Mouse (Mus musculus) NIH3T3 (cell line): Measurements from ENCODE around the gene Ppp1r2.
A peak's percentile ranks its signal among the peaks of the same experiment; 100 is the strongest.
"Not testable (repeated sequence)": the region's sequence is repeated elsewhere in the genome, so short reads cannot be mapped to it uniquely, and the experiment has no call there.

Experiments used
- DNase-seq: peaks from one replicate; pipeline ENCODE4 v3.0.0-alpha.2; 2012; ENCODE audit warnings: low read depth

Ppp1r2 gene

DNA sequence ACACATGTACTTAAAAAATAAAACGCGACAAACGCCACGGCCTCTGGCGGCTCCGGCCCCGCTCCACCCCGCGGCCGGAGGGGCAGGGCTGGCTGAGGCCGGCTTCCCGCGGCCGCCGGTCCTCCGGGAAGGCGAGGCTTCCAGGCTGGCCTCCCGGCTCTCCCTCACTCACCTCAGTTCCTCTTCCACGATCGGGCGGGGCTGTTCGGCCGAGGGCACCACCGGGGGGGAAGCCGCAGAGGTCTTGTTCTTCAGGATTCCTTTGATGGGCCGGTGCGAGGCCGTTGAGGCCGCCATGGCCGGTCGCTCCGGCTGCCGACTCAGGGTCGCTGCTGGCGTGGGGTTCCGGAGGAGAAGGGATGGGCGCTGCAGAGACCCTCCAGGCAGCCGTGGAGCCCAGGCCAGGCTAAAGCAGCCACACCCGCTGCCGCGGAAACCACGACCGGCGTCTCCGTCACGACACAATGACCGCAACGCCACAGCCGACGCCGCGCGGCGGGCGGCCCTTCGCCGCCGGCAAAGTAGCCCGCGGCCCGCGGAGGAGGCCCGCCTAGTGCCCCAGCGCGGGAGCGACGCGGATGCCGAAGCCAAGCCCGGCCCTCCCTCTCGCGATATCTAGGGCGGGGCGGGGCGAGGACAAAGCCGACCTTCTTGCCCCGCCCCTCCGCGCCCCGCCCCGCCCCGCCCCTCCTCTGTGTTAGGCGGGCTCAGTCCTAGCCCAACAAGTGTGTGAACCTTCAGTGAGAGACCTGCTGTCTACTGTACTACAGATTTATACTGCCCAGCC lies at the start of gene Ppp1r2:
Ppp1r2 (minus strand) TSS at position 604 of the 787 bp plus-strand sequence.
- peak; percentile 96 for DNase-seq

GRCm38 (mm10) chr16:31321501-31321900 lies 46.4 kb upstream of the Ppp1r2 start:
- DNase-seq: no peak

- DNase-seq: no peak
These were observed 45.9 kb upstream of the Ppp1r2 start for GRCm38 (mm10) chr16:31320954-31321353.

DNA sequence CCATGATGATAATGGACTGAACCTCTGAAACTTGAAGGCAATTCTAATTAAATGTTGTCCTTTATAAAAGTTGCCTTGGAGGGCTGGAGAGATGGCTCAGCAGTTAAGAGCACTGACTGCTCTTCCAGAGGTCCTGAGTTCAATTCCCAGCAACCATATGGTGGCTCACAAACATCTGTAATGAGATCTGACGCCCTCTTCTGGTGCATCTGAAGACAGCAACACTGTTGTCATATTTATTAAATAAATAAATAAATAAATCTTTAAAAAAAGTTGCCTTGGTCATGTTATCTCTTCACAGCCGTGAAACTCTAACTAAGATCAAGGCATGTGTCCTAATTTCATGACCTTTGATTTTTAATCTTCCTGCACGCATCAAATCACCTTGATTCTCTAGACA lies 44.6 kb upstream of the Ppp1r2 start:
- DNase-seq: not testable (repeated sequence)

- DNase-seq: no peak
These were observed 44.2 kb upstream of the Ppp1r2 start for GRCm38 (mm10) chr16:31319316-31319715.

DNA sequence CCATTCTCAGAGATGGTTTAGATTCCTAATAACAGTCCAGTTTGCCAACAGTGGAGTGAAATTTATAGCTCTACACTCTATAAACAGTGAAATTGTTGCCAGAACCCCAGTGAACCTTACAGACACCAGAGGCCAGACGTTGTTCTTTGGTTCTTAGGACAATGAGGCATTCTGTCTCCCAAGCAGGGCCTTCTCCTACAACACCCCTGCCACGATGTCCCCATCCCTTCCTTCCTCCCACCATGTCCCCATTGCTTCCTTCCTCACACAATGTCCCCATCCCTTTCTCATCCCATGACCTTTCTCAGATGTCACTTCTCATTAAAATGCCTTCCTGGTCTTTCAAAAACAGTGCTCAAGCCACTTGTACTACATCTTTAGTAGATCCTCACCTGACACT lies 43.3 kb upstream of the Ppp1r2 start:
- peak; percentile 41 for DNase-seq

DNA sequence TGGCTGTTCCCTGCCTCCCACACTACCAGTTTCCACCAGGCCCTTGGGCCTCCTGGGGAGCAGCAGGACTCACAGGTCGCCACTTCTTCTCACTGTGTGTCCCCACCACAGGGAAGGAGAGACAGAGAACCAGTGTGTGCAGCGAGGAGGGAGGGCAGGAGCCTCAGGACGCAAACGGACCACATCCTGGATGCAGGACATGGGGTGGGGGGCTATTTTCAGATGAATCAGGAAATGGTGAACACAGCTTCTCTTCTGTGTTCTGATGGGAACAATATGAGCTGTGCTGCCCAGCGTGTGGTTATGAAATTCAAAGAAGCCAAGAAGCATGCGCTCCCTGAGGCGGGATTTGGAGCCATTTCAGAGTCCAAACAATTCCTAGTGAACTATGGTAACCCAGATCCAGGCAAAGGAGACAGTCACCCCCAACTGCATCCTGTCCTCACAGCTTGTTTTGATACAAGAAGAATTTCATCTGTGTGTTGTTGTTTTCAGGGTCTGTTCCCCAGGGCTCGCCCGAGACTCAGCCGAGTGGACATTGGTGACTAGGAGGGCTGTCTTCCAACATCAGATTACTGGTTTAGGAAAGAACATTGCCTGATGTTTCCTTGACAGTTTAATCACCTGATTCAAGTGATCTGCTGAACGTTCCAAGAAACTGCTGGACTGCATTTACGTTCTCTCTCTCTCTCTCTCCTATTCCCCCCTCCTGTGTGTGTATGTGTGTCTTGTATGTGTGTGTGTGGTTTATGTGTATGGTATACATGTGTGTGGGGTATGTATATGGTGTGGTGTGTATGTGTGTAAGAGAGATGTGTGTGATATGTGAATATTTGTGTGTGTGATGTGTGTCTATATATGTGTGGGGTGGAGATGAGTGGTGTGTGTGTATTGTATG lies 41.4 kb upstream of the Ppp1r2 start:
- peak; percentile 81 for DNase-seq

DNA sequence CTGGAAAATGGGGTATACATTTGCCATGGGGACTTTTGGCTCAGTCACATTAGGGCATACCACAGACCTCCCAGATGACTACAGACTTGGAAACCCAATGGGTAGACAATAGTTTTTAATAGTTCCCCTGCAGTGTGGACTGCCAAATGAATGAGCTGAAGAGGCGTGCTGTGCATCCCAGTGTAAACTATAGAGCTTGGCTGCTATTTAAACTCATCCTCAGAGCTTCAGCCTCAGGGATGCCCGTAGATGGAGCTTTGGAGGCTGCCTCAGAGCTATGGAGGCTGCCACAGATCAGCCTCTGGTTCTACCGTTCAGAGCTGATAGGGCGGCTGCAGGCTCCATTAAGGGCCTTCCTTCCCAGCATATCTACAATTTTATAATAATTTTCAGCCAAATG lies 40.2 kb upstream of the Ppp1r2 start:
- no peak for DNase-seq

DNA sequence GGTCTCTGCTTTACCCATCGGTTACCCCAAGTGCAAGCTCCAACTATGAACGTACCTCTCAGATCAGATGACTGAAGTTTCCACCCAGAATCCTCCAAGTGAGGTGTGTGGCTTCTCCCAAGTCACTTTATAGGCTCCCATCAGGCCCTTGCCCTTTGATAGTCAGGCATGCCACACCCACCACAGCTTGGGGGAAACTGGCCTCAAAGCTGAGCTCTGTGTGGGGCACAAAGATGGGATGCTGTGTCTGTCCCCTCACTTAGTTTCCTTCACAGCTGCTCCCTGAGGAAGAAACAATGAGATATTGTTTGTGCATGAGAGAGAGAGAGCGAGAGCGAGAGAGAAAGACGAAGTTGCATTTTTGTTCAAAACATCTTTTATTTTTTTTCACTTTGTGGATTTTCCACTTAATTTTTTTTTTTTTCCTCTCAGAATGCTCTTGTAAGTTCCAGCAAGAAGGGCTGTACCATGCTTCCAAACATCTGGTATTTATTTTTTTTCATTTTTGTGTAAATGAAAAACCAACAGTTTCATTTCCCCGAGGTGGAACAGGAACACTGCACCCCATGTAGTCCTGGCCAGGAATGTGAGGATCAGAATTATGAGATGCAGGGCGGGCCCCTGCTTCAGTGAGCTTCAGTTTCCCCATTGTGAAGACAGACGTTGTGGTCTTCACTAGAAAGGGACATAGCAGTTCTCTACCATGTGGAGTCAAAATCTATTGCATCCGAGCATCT lies 39.6 kb upstream of the Ppp1r2 start, which contains the start of gene Apod:
Apod (minus strand) TSS at position 312 of the 737 bp plus-strand sequence.
- peak; percentile 64 for DNase-seq

- no peak for DNase-seq
These were observed 38.5 kb upstream of the Ppp1r2 start for GRCm38 (mm10) chr16:31313611-31314010.

- DNase-seq: no peak
These were observed 37.2 kb upstream of the Ppp1r2 start for GRCm38 (mm10) chr16:31312296-31312695.

- DNase-seq: no peak
These were observed 30.3 kb upstream of the Ppp1r2 start for GRCm38 (mm10) chr16:31305199-31305919.

- peak; percentile 69 for DNase-seq
These were observed 28.2 kb upstream of the Ppp1r2 start for GRCm38 (mm10) chr16:31303276-31303675.

DNA sequence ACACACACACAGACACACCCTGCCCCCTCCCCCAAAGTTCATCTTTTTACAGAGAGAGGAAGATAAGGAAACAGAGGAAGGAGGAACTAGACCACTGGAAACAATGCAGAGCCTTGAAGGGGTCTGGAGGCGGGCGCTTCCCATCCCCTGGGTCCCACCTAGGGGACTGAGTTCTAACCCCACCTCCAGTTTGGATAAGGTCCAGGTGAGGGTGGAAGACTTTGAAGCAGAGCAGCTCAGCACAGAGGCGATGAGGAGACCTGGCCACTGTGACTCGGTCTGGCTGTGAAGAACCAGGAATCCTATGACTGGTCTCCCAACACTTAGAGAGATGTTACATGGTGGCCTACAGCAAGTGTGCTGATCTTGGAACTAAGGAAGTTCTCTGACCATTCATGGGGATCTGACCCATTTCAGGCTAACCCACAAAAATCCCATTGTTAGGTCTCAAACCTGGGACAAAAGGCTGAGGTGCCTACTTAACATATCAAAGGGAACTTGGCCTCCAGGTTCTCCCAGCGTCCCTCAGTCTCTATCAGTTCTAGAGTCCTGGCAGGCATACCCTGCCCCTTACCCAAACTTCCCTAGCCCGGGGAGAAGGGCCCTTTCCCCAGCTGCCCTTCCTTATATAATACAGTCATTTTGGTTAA lies 25.9 kb upstream of the Ppp1r2 start:
- no peak for DNase-seq

DNA sequence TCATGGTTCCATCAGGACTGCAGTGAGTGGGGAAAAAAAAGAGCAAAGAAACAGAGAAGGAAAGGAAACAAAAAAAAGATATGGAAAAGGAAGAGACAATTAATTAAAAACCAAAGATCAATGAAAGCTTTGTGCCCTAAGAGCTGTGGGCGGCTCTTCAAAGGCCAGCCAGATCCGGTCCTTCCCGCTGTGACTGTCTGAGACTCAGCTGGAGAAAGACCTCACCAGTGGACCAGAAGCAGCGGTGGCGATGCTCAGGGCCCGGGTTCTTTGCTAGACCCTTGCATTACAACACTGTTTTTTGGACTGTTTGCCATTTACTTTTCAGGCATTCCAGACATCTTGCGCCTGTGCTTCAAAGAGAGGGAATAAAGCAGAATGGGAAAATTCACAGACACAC lies 25.4 kb upstream of the Ppp1r2 start:
- DNase-seq: no peak

DNA sequence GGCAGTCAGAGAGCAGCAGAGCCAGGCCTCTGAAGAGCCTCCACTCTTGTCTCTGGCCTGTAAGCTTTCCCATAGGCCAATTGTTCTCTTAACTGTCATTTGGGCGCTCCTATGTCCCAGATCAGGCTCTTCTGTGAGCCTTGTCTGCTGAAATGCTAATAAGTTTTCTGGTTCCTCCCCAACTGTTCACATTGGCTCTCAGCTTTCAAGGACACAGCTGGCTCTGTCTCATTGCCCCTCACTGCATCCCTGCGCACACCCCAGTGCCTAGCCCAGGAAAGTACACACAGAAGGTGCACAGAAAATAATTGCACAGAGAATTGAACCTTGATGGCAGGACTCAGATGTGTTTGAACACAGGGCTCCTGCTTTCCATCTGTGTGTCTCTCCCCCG lies 24.9 kb upstream of the Ppp1r2 start:
- no peak for DNase-seq

DNA sequence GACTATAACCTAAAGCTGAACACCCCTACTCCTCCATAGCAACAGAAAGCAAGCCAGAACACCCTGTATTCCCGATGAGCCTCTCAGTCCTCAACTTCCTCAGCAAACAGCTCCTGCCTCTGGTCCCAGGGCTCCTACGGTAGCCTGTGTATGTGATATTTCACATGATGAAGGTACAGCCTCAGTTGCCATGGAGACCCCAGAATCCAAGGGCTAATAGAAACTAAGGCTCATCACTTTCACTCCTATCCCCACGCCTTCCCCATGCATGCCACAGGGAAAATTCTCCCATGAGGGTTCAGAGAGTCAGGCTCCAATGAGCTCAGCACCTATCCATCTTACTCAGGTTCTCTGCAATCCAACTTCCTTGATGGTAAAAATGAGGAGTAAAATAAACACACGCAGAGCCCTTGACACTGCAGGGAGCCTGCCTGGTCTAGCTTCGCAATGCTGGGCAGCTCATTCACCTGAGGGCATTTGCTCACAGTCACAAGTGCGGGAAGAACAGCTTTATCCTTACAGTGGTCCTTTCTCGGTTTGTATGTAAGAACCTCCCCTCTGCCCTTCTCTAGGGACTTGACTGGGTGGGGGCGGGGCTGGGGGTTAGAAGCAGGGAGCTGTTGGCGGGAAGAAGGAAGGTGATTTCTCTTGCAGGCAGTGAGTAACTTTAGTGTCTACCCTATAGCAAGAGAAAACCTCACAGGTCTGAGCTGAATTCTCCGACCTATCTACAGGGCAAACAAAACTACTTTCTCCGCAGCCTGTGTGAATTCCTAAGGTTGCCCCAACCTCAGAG lies 24.3 kb upstream of the Ppp1r2 start:
- DNase-seq: no peak

GRCm38 (mm10) chr16:31297113-31297512 lies 22.0 kb upstream of the Ppp1r2 start:
- no peak for DNase-seq

GRCm38 (mm10) chr16:31293761-31294160 lies 18.7 kb upstream of the Ppp1r2 start:
- DNase-seq: no peak

GRCm38 (mm10) chr16:31290751-31291365 lies 15.8 kb upstream of the Ppp1r2 start:
- DNase-seq: peak; percentile 82
